Mouse (Mus musculus) neural tube, embryonic 11.5 days (tissue): ENCODE data around the gene Ran. TPM values are rescaled to one million over a fixed set of nuclear protein-coding genes. Genes with fewer than 3 reads are reported as not detected.
A peak's percentile ranks its signal among the peaks of the same experiment; 100 is the strongest.
"Not testable (repeated sequence)": the region's sequence is repeated elsewhere in the genome, so short reads cannot be mapped to it uniquely, and the experiment has no call there.

Experiments used
- ATAC-seq: fragments of 200-750 bp; cut with Nextera tagmentation; 2 replicates; pipeline ENCODE4 v1.8.0; 2017; ENCODE audit warnings: moderate number of reproducible peaks, mild to moderate bottlenecking, moderate TSS enrichment, moderate library complexity; ENCODE audit not compliant: insufficient read depth, low FRiP score, low TSS enrichment
- DNase-seq: peaks from one replicate; pipeline ENCODE4 v3.0.0-alpha.2; 2015; ENCODE audit warnings: low spot score
- H3K27ac ChIP-seq: fragments of 300-500 bp; sonication (generic); 2 replicates; pipeline ENCODE4 v1.5.1; 2014; ENCODE audit warnings: low read depth, mild to moderate bottlenecking, low read length
- H3K27me3 ChIP-seq: fragments of 300-500 bp; sonication (generic); 2 replicates; pipeline ENCODE4 v1.6.1; 2014; ENCODE audit warnings: mild to moderate bottlenecking, low read length, mixed read lengths; ENCODE audit not compliant: control insufficient read depth, insufficient read depth
- H3K36me3 ChIP-seq: fragments of 300-500 bp; sonication (generic); 2 replicates; pipeline ENCODE4 v1.6.1; 2014; ENCODE audit warnings: mild to moderate bottlenecking, low read length, moderate library complexity, mixed read lengths; ENCODE audit not compliant: control insufficient read depth, insufficient read depth
- H3K4me1 ChIP-seq: fragments of 300-500 bp; sonication (generic); 2 replicates; pipeline ENCODE4 v1.6.1; 2014; ENCODE audit warnings: low read length, mixed read lengths; ENCODE audit not compliant: control insufficient read depth, insufficient read depth
- H3K4me2 ChIP-seq: fragments of 300-500 bp; sonication (generic); 2 replicates; pipeline ENCODE4 v1.6.1; 2014; ENCODE audit warnings: low read depth, mild to moderate bottlenecking, moderate library complexity
- H3K4me3 ChIP-seq: fragments of 300-500 bp; sonication (generic); 2 replicates; pipeline ENCODE4 v1.5.1; 2014; ENCODE audit warnings: low read depth, low read length
- H3K9ac ChIP-seq: fragments of 300-500 bp; sonication (generic); 2 replicates; pipeline ENCODE4 v1.6.1; 2014; ENCODE audit warnings: mild to moderate bottlenecking, low read length
- H3K9me3 ChIP-seq: fragments of 300-500 bp; sonication (generic); 2 replicates; pipeline ENCODE4 v1.6.1; 2016; ENCODE audit warnings: low read length; ENCODE audit not compliant: control insufficient read depth
- WGBS: fragments of 180-500 bp; shearing (Covaris S2); extraction: QIAGEN DNeasy Blood & Tissue Kit; methylation state at CpG from one replicate; pipeline ENCODE4 v1.1.7; 2014; 5-methylcytosine and 5-hydroxymethylcytosine counted together
- polyA plus RNA-seq: library from polyadenylated mRNA; unstranded; fragments of >200 nt; fragmentation: Nextera tagmentation; extraction: Ambion mirVana; gene quantifications from 2 replicates; pipeline ENCODE4 v1.2.1, GENCODE M21; 2014

Gene Ran
- 781 and 804 TPM in 2 replicates for polyA plus RNA-seq

- Histone ChIP-seq H3K27me3 (no peaks in the 10 kb centered on the region), H3K4me2 (peak within 1 kb of the TSS; percentile 84), H3K36me3 (no peaks in the 10 kb centered on the region), H3K27ac (peak within 1 kb of the TSS; percentile 97), H3K4me3 (peak within 1 kb of the TSS; percentile 94), H3K4me1 (no peaks in the 10 kb centered on the region), H3K9me3 (no peaks in the 10 kb centered on the region), H3K9ac (peak within 1 kb of the TSS; percentile 98)
- peak; percentile 98 for DNase-seq
- ATAC-seq: peak; percentile 86
- under 1% methylated on average over 59 of the region's 102 CpGs for WGBS
These were observed at the start of gene Ran for GRCm38 (mm10) chr5:129019497-129020299. TSS of gene Ran (plus strand) at chr5:129020069.

GRCm38 (mm10) chr5:128970878-128971277, 49.0 kb upstream of the Ran start:
- ATAC-seq (no peak), DNase-seq (no peak)
- Histone ChIP-seq H3K4me3 (no peak overlapping the region), H3K36me3 (no peaks in the 10 kb centered on the region), H3K27ac (no peak overlapping the region), H3K9ac (no peak overlapping the region), H3K4me1 (no peaks in the 10 kb centered on the region), H3K9me3 (no peaks in the 10 kb centered on the region), H3K4me2 (no peak overlapping the region), H3K27me3 (no peaks in the 10 kb centered on the region)
- 75% methylated on average over 10 of the region's 10 CpGs for WGBS

- H3K4me2 ChIP-seq: no peak overlapping the region
- H3K9ac ChIP-seq: no peak overlapping the region
- no peak overlapping the region for H3K27ac ChIP-seq
- DNase-seq (peak; percentile 77), ATAC-seq (no peak)
- no peaks in the 10 kb centered on the region for H3K9me3 ChIP-seq
- no peaks in the 10 kb centered on the region for H3K36me3 ChIP-seq
- no peak overlapping the region for H3K4me3 ChIP-seq
- no peaks in the 10 kb centered on the region for H3K27me3 ChIP-seq
- 23% methylated on average over 14 of the region's 14 CpGs for WGBS
- H3K4me1 ChIP-seq: no peaks in the 10 kb centered on the region
These were observed 48.6 kb upstream of the Ran start for GRCm38 (mm10) chr5:128971298-128971697.

GRCm38 (mm10) chr5:128976266-128976665, 43.6 kb upstream of the Ran start:
- Histone ChIP-seq H3K4me2 (no peak overlapping the region), H3K27ac (no peak overlapping the region), H3K9me3 (no peaks in the 10 kb centered on the region), H3K9ac (no peak overlapping the region), H3K4me3 (no peak overlapping the region), H3K27me3 (no peaks in the 10 kb centered on the region), H3K4me1 (no peaks in the 10 kb centered on the region; the same call in 1 of the 2 replicates), H3K36me3 (no peaks in the 10 kb centered on the region)
- 16% methylated on average over 4 of the region's 4 CpGs for WGBS
- DNase-seq: peak; percentile 59
- no peak for ATAC-seq

DNA sequence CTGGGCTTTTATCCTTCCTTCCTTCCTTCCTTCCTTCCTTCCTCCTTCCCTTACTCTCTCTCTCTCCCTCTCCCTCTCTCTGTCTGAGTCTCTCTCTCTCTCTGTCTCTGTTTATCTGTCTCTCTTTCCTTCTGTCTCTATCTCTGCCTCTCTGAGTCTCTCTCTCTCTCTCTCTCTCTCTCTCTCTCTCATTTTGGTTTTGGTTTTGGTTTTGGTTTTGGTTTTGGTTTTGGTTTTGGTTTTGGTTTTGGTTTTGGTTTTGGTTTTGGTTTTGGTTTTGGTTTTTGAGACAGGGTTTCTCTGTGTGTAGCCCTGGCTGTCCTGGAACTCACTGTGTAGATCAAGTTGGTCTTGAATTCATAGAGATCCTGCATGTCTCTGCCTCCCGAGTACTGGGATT, 42.4 kb upstream of the Ran start:
- H3K9me3 ChIP-seq, H3K27ac ChIP-seq, H3K4me3 ChIP-seq, H3K36me3 ChIP-seq, ATAC-seq, DNase-seq, H3K9ac ChIP-seq, H3K27me3 ChIP-seq, H3K4me2 ChIP-seq, H3K4me1 ChIP-seq: not testable (repeated sequence)
- 95% methylated on average over 1 of the region's 1 CpGs for WGBS

DNA sequence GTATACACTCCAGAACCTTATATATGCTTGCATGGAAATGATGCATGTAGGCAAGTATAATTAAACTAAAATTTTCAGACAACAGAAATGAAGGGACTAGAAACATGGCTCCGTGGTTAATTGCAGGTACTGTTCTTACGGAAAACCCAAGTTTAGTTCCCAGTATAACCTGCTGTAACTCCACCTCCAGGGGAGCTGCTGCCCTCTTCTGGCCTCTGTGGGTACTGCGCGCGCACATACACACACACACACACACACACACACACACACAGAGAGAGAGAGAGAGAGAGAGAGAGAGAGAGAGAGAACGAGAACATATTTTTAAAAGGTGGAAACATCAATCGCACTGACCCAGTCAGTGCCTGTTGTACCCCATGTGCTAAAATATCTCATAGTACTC, 40.9 kb upstream of the Ran start:
- Histone ChIP-seq H3K27ac (no peak overlapping the region), H3K4me2 (no peak overlapping the region), H3K9me3 (no peaks in the 10 kb centered on the region), H3K4me3 (no peak overlapping the region), H3K9ac (no peak overlapping the region), H3K27me3 (no peaks in the 10 kb centered on the region), H3K4me1 (no peaks in the 10 kb centered on the region; the same call in 1 of the 2 replicates), H3K36me3 (no peaks in the 10 kb centered on the region)
- DNase-seq (no peak), ATAC-seq (no peak)
- 96% methylated on average over 7 of the region's 7 CpGs for WGBS

GRCm38 (mm10) chr5:128980857-128981256, 39.0 kb upstream of the Ran start:
- Histone ChIP-seq H3K4me3 (no peak overlapping the region), H3K27me3 (no peaks in the 10 kb centered on the region), H3K9ac (no peak overlapping the region), H3K9me3 (no peaks in the 10 kb centered on the region), H3K4me1 (no peaks in the 10 kb centered on the region; the same call in 1 of the 2 replicates), H3K27ac (no peak overlapping the region), H3K36me3 (no peaks in the 10 kb centered on the region; the same call in 1 of the 2 replicates), H3K4me2 (no peak overlapping the region)
- DNase-seq (no peak), ATAC-seq (no peak)
- 69% methylated on average over 7 of the region's 7 CpGs for WGBS

- no peak overlapping the region for H3K9ac ChIP-seq
- WGBS: 33% methylated on average over 12 of the region's 12 CpGs
- peak; percentile 77 for DNase-seq
- peak; percentile 71; the same call in 1 of the 2 replicates for ATAC-seq
- H3K4me3 ChIP-seq: no peak overlapping the region
- H3K9me3 ChIP-seq: no peaks in the 10 kb centered on the region
- H3K4me2 ChIP-seq: no peak overlapping the region
- H3K4me1 ChIP-seq: no peaks in the 10 kb centered on the region; the same call in 1 of the 2 replicates
- no peaks in the 10 kb centered on the region for H3K27me3 ChIP-seq
- H3K27ac ChIP-seq: no peak overlapping the region
- H3K36me3 ChIP-seq: no peaks in the 10 kb centered on the region; the same call in 1 of the 2 replicates
These were observed 38.3 kb upstream of the Ran start for GRCm38 (mm10) chr5:128981607-128982006.

DNA sequence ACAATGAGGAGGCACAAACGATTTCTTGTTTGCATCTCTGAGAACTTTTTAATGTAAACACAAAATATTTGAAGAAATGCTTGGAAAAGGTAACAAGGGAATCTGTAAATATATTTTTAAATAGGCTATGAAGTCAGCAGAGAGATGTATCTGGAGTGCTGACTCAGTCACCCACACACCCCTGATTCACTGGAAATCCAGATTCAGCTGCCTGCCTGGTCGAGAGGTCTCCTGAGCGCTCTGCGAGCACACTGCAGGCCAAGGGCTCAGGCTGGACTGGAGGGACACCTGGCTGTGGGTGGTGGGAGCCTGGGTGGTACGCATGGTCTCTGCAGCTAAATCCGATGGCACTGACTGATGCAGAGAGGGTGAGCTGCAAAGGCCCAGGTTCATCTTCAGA, 35.3 kb upstream of the Ran start:
- no peaks in the 10 kb centered on the region; the same call in 1 of the 2 replicates for H3K36me3 ChIP-seq
- DNase-seq (no peak), ATAC-seq (no peak)
- H3K9me3 ChIP-seq: no peaks in the 10 kb centered on the region
- H3K27me3 ChIP-seq: no peaks in the 10 kb centered on the region
- no peak overlapping the region for H3K27ac ChIP-seq
- H3K4me3 ChIP-seq: no peak overlapping the region
- H3K4me2 ChIP-seq: no peak overlapping the region
- H3K4me1 ChIP-seq: no peaks in the 10 kb centered on the region
- H3K9ac ChIP-seq: no peak overlapping the region
- WGBS: 92% methylated on average over 6 of the region's 6 CpGs
